Mouse (Mus musculus) intestine, postnatal 0 days (tissue): ENCODE measurements around the gene Ss18l2. TPM values are rescaled to one million over a fixed set of nuclear protein-coding genes. Genes with fewer than 3 reads are reported as not detected.

ENCODE experiments used
- ATAC-seq: fragments of 200-750 bp; cut with Nextera tagmentation; 2 replicates; pipeline ENCODE4 v1.8.0; 2017; ENCODE audit warnings: mild to moderate bottlenecking, moderate TSS enrichment, moderate library complexity
- H3K27ac ChIP-seq: fragments of 300-500 bp; sonication (generic); 2 replicates; pipeline ENCODE4 v1.5.1; 2014; ENCODE audit warnings: mild to moderate bottlenecking, low read depth, low read length, moderate library complexity
- H3K27me3 ChIP-seq: fragments of 300-500 bp; sonication (generic); replicated peaks from 2 replicates; pipeline ENCODE4 v1.6.1; 2014; ENCODE audit warnings: low read length, mixed read lengths; ENCODE audit not compliant: control insufficient read depth, insufficient read depth
- H3K36me3 ChIP-seq: fragments of 300-500 bp; sonication (generic); 2 replicates; pipeline ENCODE4 v1.6.1; 2014; ENCODE audit warnings: mild to moderate bottlenecking, moderate library complexity; ENCODE audit not compliant: control insufficient read depth, insufficient read depth
- H3K4me1 ChIP-seq: fragments of 300-500 bp; sonication (generic); replicated peaks from 2 replicates; pipeline ENCODE4 v1.6.1; 2014; ENCODE audit warnings: antibody characterized with exemption, low read length, mixed read lengths; ENCODE audit not compliant: control insufficient read depth, insufficient read depth
- H3K4me2 ChIP-seq: fragments of 300-500 bp; sonication (generic); replicated peaks from 2 replicates; pipeline ENCODE4 v1.6.1; 2014; ENCODE audit warnings: low read depth, mild to moderate bottlenecking, moderate library complexity
- H3K4me3 ChIP-seq: fragments of 300-500 bp; sonication (generic); 2 replicates; pipeline ENCODE4 v1.5.1; 2014; ENCODE audit warnings: low read depth, low read length
- H3K9ac ChIP-seq: fragments of 300-500 bp; sonication (generic); 2 replicates; pipeline ENCODE4 v1.6.1; 2014; ENCODE audit warnings: mild to moderate bottlenecking, low read depth, low read length
- H3K9me3 ChIP-seq: fragments of 300-500 bp; sonication (generic); 2 replicates; pipeline ENCODE4 v1.6.1; 2016; ENCODE audit warnings: mixed run types; ENCODE audit not compliant: control insufficient read depth
- CTCF ChIP-seq: sonication (generic); IDR thresholded peaks from 2 replicates; pipeline ENCODE4 v1.5.1; 2016; ENCODE audit warnings: low read depth, mild to moderate bottlenecking, control low read depth, antibody characterized with exemption, moderate library complexity
- WGBS: fragments of 180-500 bp; shearing (Covaris S2); extraction: QIAGEN DNeasy Blood & Tissue Kit; methylation state at CpG from one replicate; pipeline ENCODE4 v1.1.7; 2014; 5-methylcytosine and 5-hydroxymethylcytosine counted together
- polyA plus RNA-seq: library from polyadenylated mRNA; unstranded; fragments of >200 nt; fragmentation: Nextera tagmentation; extraction: Ambion mirVana; gene quantifications from 2 replicates; pipeline ENCODE4 v1.2.1, GENCODE M21; 2015

The Ss18l2 gene
- polyA plus RNA-seq, 1 experiment from 2014 or later: 144 TPM

- no peaks in the 10 kb centered on the region for H3K27me3 ChIP-seq
- no peaks in the 10 kb centered on the region for H3K9me3 ChIP-seq
- peaks cover 10% of the 10 kb centered on the region; the same call in 1 of the 2 replicates for H3K4me1 ChIP-seq
- ATAC-seq: no peak
- no peak overlapping the region for H3K4me2 ChIP-seq
- H3K4me3 ChIP-seq: no peak overlapping the region
- WGBS: 79% methylated on average over 6 of the region's 6 CpGs
- peak overlapping the region; percentile 97 for H3K27ac ChIP-seq
- no peak for TF ChIP-seq CTCF
- H3K9ac ChIP-seq: no peak overlapping the region
- no peaks in the 10 kb centered on the region for H3K36me3 ChIP-seq
Observed at GRCm38 (mm10) chr9:121706029-121706675, 4.0 kb upstream of the Ss18l2 start.

GRCm38 (mm10) chr9:121707801-121708200, 2.3 kb upstream of the Ss18l2 start:
- Histone ChIP-seq H3K27ac (no peak overlapping the region), H3K4me1 (peaks cover 13% of the 10 kb centered on the region; the same call in 1 of the 2 replicates), H3K9ac (no peak overlapping the region), H3K4me2 (no peak overlapping the region), H3K27me3 (no peaks in the 10 kb centered on the region), H3K36me3 (peaks cover 3% of the 10 kb centered on the region; the same call in 1 of the 2 replicates), H3K9me3 (no peaks in the 10 kb centered on the region), H3K4me3 (no peak overlapping the region)
- 53% methylated on average over 6 of the region's 6 CpGs for WGBS
- no peak for ATAC-seq
- TF ChIP-seq CTCF: no peak

- H3K27me3 ChIP-seq: no peaks in the 10 kb centered on the region
- H3K4me2 ChIP-seq: no peak overlapping the region
- H3K4me1 ChIP-seq: peaks cover 13% of the 10 kb centered on the region; the same call in 1 of the 2 replicates
- no peak for ATAC-seq
- peaks cover 4% of the 10 kb centered on the region; the same call in 1 of the 2 replicates for H3K36me3 ChIP-seq
- H3K27ac ChIP-seq: no peak overlapping the region
- H3K4me3 ChIP-seq: no peak overlapping the region
- TF ChIP-seq CTCF: no peak
- H3K9me3 ChIP-seq: no peaks in the 10 kb centered on the region
- WGBS: 73% methylated on average over 7 of the region's 7 CpGs
- no peak overlapping the region for H3K9ac ChIP-seq
Observed at GRCm38 (mm10) chr9:121708506-121709486, 1.3 kb upstream of the Ss18l2 start.

GRCm38 (mm10) chr9:121710584-121710975, 451 bp downstream of the Ss18l2 start:
- peaks cover 4% of the 10 kb centered on the region; the same call in 1 of the 2 replicates for H3K36me3 ChIP-seq
- WGBS: under 1% methylated on average over 18 of the region's 18 CpGs
- TF ChIP-seq CTCF: peak; percentile 14; the same call in 1 of the 2 replicates
- H3K27ac ChIP-seq: peak overlapping the region; percentile 98
- H3K9me3 ChIP-seq: no peaks in the 10 kb centered on the region
- H3K4me1 ChIP-seq: peaks cover 10% of the 10 kb centered on the region; the same call in 1 of the 2 replicates
- H3K27me3 ChIP-seq: no peaks in the 10 kb centered on the region
- H3K4me2 ChIP-seq: peak overlapping the region; percentile 77
- H3K4me3 ChIP-seq: peak overlapping the region; percentile 77
- H3K9ac ChIP-seq: peak overlapping the region; percentile 88
- peak; percentile 66 for ATAC-seq

GRCm38 (mm10) chr9:121717048-121717447, 6.9 kb downstream of the Ss18l2 start:
- no peak for ATAC-seq
- Histone ChIP-seq H3K9ac (no peak overlapping the region), H3K9me3 (no peaks in the 10 kb centered on the region), H3K4me2 (no peak overlapping the region), H3K4me3 (no peak overlapping the region), H3K27me3 (no peaks in the 10 kb centered on the region), H3K36me3 (peaks cover 4% of the 10 kb centered on the region; the same call in 1 of the 2 replicates), H3K4me1 (no peaks in the 10 kb centered on the region), H3K27ac (no peak overlapping the region)
- TF ChIP-seq CTCF: no peak
- 73% methylated on average over 2 of the region's 2 CpGs for WGBS
